Mouse (Mus musculus) kidney, postnatal 0 days (tissue): ENCODE measurements around the gene Adss. TPM values are rescaled to one million over a fixed set of nuclear protein-coding genes. Genes with fewer than 3 reads are reported as not detected.
"Not testable (repeated sequence)": the region's sequence is repeated elsewhere in the genome, so short reads cannot be mapped to it uniquely, and the experiment has no call there.

ENCODE experiments used
- ATAC-seq: fragments of 200-750 bp; cut with Nextera tagmentation; replicated peaks from 2 replicates; pipeline ENCODE4 v1.8.0; 2017; ENCODE audit warnings: low read depth, moderate number of reproducible peaks, moderate TSS enrichment, moderate library complexity; ENCODE audit not compliant: low FRiP score
- DNase-seq: peaks from one replicate; pipeline ENCODE4 v3.0.0-alpha.2; 2016; ENCODE audit warnings: low spot score
- H3K27ac ChIP-seq: fragments of 300-500 bp; sonication (generic); 2 replicates; pipeline ENCODE4 v1.5.1; 2014; ENCODE audit warnings: mild to moderate bottlenecking
- H3K27me3 ChIP-seq: fragments of 300-500 bp; sonication (generic); 2 replicates; pipeline ENCODE4 v1.6.1; 2014; ENCODE audit warnings: low read length, mixed read lengths; ENCODE audit not compliant: insufficient read depth
- H3K36me3 ChIP-seq: fragments of 300-500 bp; sonication (generic); 2 replicates; pipeline ENCODE4 v1.6.1; 2014; ENCODE audit warnings: low read length, mixed read lengths; ENCODE audit not compliant: insufficient read depth
- H3K4me1 ChIP-seq: fragments of 300-500 bp; sonication (generic); replicated peaks from 2 replicates; pipeline ENCODE4 v1.6.1; 2014; ENCODE audit warnings: antibody characterized with exemption, low read length, mixed read lengths; ENCODE audit not compliant: insufficient read depth
- H3K4me2 ChIP-seq: fragments of 300-500 bp; sonication (generic); 2 replicates; pipeline ENCODE4 v1.6.1; 2014; ENCODE audit warnings: mild to moderate bottlenecking, low read length, moderate library complexity, mixed read lengths
- H3K4me3 ChIP-seq: fragments of 300-500 bp; sonication (generic); replicated peaks from 2 replicates; pipeline ENCODE4 v1.5.1; 2014; ENCODE audit warnings: low read depth, low read length
- H3K9ac ChIP-seq: fragments of 300-500 bp; sonication (generic); 2 replicates; pipeline ENCODE4 v1.6.1; 2014; ENCODE audit warnings: low read depth, low read length
- H3K9me3 ChIP-seq: fragments of 300-500 bp; sonication (generic); replicated peaks from 2 replicates; pipeline ENCODE4 v1.6.1; 2016; ENCODE audit warnings: low read length, inconsistent platforms, mixed read lengths
- CTCF ChIP-seq: IDR thresholded peaks from 2 replicates; pipeline ENCODE4 v1.5.1; 2016; ENCODE audit warnings: antibody characterized with exemption, low read depth, mild to moderate bottlenecking, moderate library complexity
- whole genome bisulfite sequencing: fragments of 180-500 bp; shearing (Covaris S2); extraction: QIAGEN DNeasy Blood & Tissue Kit; methylation state at CpG from one replicate; pipeline ENCODE4 v1.1.7; 2014; 5-methylcytosine and 5-hydroxymethylcytosine counted together
- polyA plus RNA-seq: library from polyadenylated mRNA; unstranded; fragments of >200 nt; fragmentation: Nextera tagmentation; extraction: Ambion mirVana; gene quantifications from 2 replicates; pipeline ENCODE4 v1.2.1, GENCODE M21; 2015

The Adss gene
- 51.1 and 53.5 TPM in 2 replicates for polyA plus RNA-seq

GRCm38 (mm10) chr1:177796193-177796939 is at the start of gene Adss:
TSS of gene Adss (minus strand) at chr1:177796511.
- no peak for TF ChIP-seq CTCF
- H3K9me3 ChIP-seq, result no peaks in the 10 kb centered on the region
- WGBS, result 0% methylated on average over 52 of the region's 64 CpGs
- peaks cover 4% of the 10 kb centered on the region for H3K4me1 ChIP-seq
- ATAC-seq, result peak; percentile 100
- peak within 1 kb of the TSS; percentile 98 for H3K27ac ChIP-seq
- H3K27me3 ChIP-seq, result no peaks in the 10 kb centered on the region
- peak; percentile 99 for DNase-seq
- H3K4me3 ChIP-seq, result peak within 1 kb of the TSS; percentile 92
- H3K9ac ChIP-seq, result peak within 1 kb of the TSS; percentile 89
- H3K36me3 ChIP-seq, result no peaks in the 10 kb centered on the region
- peak within 1 kb of the TSS; percentile 74 for H3K4me2 ChIP-seq

GRCm38 (mm10) chr1:177845812-177846211 is 49.5 kb upstream of the Adss start:
- not testable (repeated sequence) for H3K27me3 ChIP-seq, H3K27ac ChIP-seq, H3K36me3 ChIP-seq, ATAC-seq, DNase-seq, H3K9ac ChIP-seq, H3K4me3 ChIP-seq, H3K9me3 ChIP-seq, H3K4me2 ChIP-seq, H3K4me1 ChIP-seq
- 46% methylated on average over 3 of the region's 3 CpGs for WGBS
- TF ChIP-seq CTCF, result 0 out of 2 replicates have a peak, but pooled peaks have one; percentile 15

- not testable (repeated sequence) for H3K4me1 ChIP-seq, H3K4me3 ChIP-seq, H3K27me3 ChIP-seq, H3K27ac ChIP-seq, ATAC-seq, H3K4me2 ChIP-seq, H3K36me3 ChIP-seq, H3K9me3 ChIP-seq, DNase-seq, H3K9ac ChIP-seq
- WGBS, result 77% methylated on average over 4 of the region's 4 CpGs
These were observed 31.5 kb upstream of the Adss start for GRCm38 (mm10) chr1:177827776-177828175.

GRCm38 (mm10) chr1:177806772-177807171 is 10.5 kb upstream of the Adss start:
- not testable (repeated sequence) for H3K36me3 ChIP-seq, H3K9ac ChIP-seq, H3K27ac ChIP-seq, H3K4me1 ChIP-seq, H3K27me3 ChIP-seq, H3K4me3 ChIP-seq, ATAC-seq, H3K4me2 ChIP-seq, H3K9me3 ChIP-seq
- DNase-seq, result peak; percentile 41
- TF ChIP-seq CTCF, result peak; percentile 57
- 33% methylated on average over 1 of the region's 1 CpGs for WGBS

- Histone ChIP-seq H3K4me3 (no peak overlapping the region), H3K9ac (no peak overlapping the region), H3K9me3 (no peaks in the 10 kb centered on the region), H3K4me2 (no peak overlapping the region), H3K4me1 (no peaks in the 10 kb centered on the region), H3K27me3 (no peaks in the 10 kb centered on the region), H3K27ac (no peak overlapping the region), H3K36me3 (no peaks in the 10 kb centered on the region)
- no peak for TF ChIP-seq CTCF
- no peak for ATAC-seq
- no peak for DNase-seq
- WGBS, result 76% methylated on average over 2 of the region's 2 CpGs
These were observed 7.2 kb upstream of the Adss start for GRCm38 (mm10) chr1:177803511-177803910.

GRCm38 (mm10) chr1:177797151-177797755 is 942 bp upstream of the Adss start:
- no peak for DNase-seq
- Histone ChIP-seq H3K36me3 (no peaks in the 10 kb centered on the region), H3K4me3 (no peak overlapping the region), H3K9ac (no peak overlapping the region), H3K27me3 (no peaks in the 10 kb centered on the region), H3K4me1 (peaks cover 4% of the 10 kb centered on the region; the same call in 1 of the 2 replicates), H3K27ac (no peak overlapping the region), H3K4me2 (no peak overlapping the region), H3K9me3 (no peaks in the 10 kb centered on the region)
- peak; percentile 44; the same call in 1 of the 2 replicates for TF ChIP-seq CTCF
- no peak for ATAC-seq
- 69% methylated on average over 8 of the region's 8 CpGs for WGBS
